Mouse (Mus musculus) naive thymus-derived CD4-positive, alpha-beta T cell, adult 2 months (primary cell): ENCODE data around the gene Taar7b.

ENCODE experiments used
- DNase-seq: peaks from one replicate; pipeline ENCODE4 v3.0.0-alpha.2; 2011; ENCODE audit warnings: low read depth

Taar7b gene

GRCm38 (mm10) chr10:23999639-24000038 is at the start of gene Taar7b:
TSS of gene Taar7b (plus strand) at chr10:23999939.
- no peak for DNase-seq

- DNase-seq, result no peak
Measured at GRCm38 (mm10) chr10:23951714-23952113, 48.0 kb upstream of the Taar7b start.

- no peak for DNase-seq
Measured at GRCm38 (mm10) chr10:23959071-23959470, 40.7 kb upstream of the Taar7b start.

GRCm38 (mm10) chr10:23960444-23960915 is 39.3 kb upstream of the Taar7b start, which contains the start of gene Taar4:
TSS of gene Taar4 (plus strand) at chr10:23960494.
- DNase-seq, result no peak

GRCm38 (mm10) chr10:23963444-23963843 is 36.3 kb upstream of the Taar7b start:
- no peak for DNase-seq

GRCm38 (mm10) chr10:23964921-23965610 is 34.7 kb upstream of the Taar7b start:
- DNase-seq, result peak; percentile 1

- DNase-seq, result no peak
Measured at GRCm38 (mm10) chr10:23970656-23971165, 29.0 kb upstream of the Taar7b start, which contains the start of gene Taar5. TSS of gene Taar5 (plus strand) at chr10:23970706.

GRCm38 (mm10) chr10:23971256-23971655 is 28.5 kb upstream of the Taar7b start:
- no peak for DNase-seq

- DNase-seq, result no peak
Measured at GRCm38 (mm10) chr10:23977958-23978357, 21.8 kb upstream of the Taar7b start.

- DNase-seq, result peak; percentile 19
Measured at GRCm38 (mm10) chr10:23978901-23979705, 20.6 kb upstream of the Taar7b start.

GRCm38 (mm10) chr10:23985546-23985945 is 14.2 kb upstream of the Taar7b start, which contains the start of gene Taar6:
TSS of gene Taar6 (minus strand) at chr10:23985646.
- DNase-seq, result no peak

GRCm38 (mm10) chr10:23986419-23986818 is 13.3 kb upstream of the Taar7b start:
- no peak for DNase-seq

GRCm38 (mm10) chr10:23993381-23993780 is 6.4 kb upstream of the Taar7b start, which contains the start of gene Taar7a:
TSS of gene Taar7a (minus strand) at chr10:23993481.
- no peak for DNase-seq

- no peak for DNase-seq
Measured at GRCm38 (mm10) chr10:24006442-24006841, 6.7 kb downstream of the Taar7b start.

GRCm38 (mm10) chr10:24007034-24007433 is 7.3 kb downstream of the Taar7b start:
- DNase-seq, result no peak

GRCm38 (mm10) chr10:24008143-24008542 is 8.4 kb downstream of the Taar7b start:
- DNase-seq, result no peak

GRCm38 (mm10) chr10:24026922-24027321 is 27.2 kb downstream of the Taar7b start, which contains the start of gene Taar7d:
TSS of gene Taar7d (plus strand) at chr10:24027222.
- DNase-seq, result no peak

- DNase-seq, result no peak
Measured at GRCm38 (mm10) chr10:24031347-24031746, 31.6 kb downstream of the Taar7b start.

- no peak for DNase-seq
Measured at GRCm38 (mm10) chr10:24037314-24037713, 37.6 kb downstream of the Taar7b start, which contains the start of gene Taar7e. TSS of gene Taar7e (plus strand) at chr10:24037614.

- DNase-seq, result no peak
Measured at GRCm38 (mm10) chr10:24040120-24040869, 40.6 kb downstream of the Taar7b start.

GRCm38 (mm10) chr10:24049210-24049609 is 49.5 kb downstream of the Taar7b start, which contains the start of gene Taar7f:
TSS of gene Taar7f (plus strand) at chr10:24049510.
- DNase-seq, result no peak
